8 mouse cellular contexts compared by ENCODE assay signal in genomic region chr10:85386605-85387218, GRCm38 (mm10). TPM values are rescaled to one million over a fixed set of nuclear protein-coding genes. Genes with fewer than 3 reads are reported as not detected.
DNase-seq lines count a peak whose midpoint lies in the region; ATAC-seq and TF ChIP-seq lines count a peak whose summit lies in the region.

Gene Btbd11 (plus strand): TSS chr10:85386814.

- H3K27ac ChIP-seq in intestine, postnatal 0 days (ENCODE audit: low read depth, low read length), result no peak within 1 kb of the TSS
- peak within 1 kb of the TSS; percentile 85 for H3K27ac ChIP-seq in midbrain, embryonic 10.5 days (replicated peaks)

- H3K9me3 ChIP-seq in intestine, postnatal 0 days (ENCODE audit: control insufficient read depth), result no peaks in the 10 kb centered on the region
- H3K9me3 ChIP-seq in midbrain, embryonic 10.5 days (replicated peaks), result no peaks in the 10 kb centered on the region

- 0% methylated on average over 44 of the region's 46 CpGs for WGBS in intestine, postnatal 0 days
- WGBS in midbrain, embryonic 10.5 days, result under 1% methylated on average over 46 of the region's 46 CpGs

- H3K27me3 ChIP-seq in intestine, postnatal 0 days (replicated peaks; ENCODE audit: control insufficient read depth, insufficient read depth, low read length), result peaks cover 23% of the 10 kb centered on the region
- H3K27me3 ChIP-seq in midbrain, embryonic 10.5 days (ENCODE audit: low read depth, poor library complexity, severe bottlenecking), result peaks cover 37% of the 10 kb centered on the region

- peaks cover 7% of the 10 kb centered on the region; the same call in 1 of the 2 replicates for H3K4me1 ChIP-seq in intestine, postnatal 0 days (replicated peaks; ENCODE audit: control insufficient read depth, insufficient read depth, low read length)
- H3K4me1 ChIP-seq in midbrain, embryonic 10.5 days, result peaks cover 41% of the 10 kb centered on the region

- DNase-seq in adrenal gland, adult 8-10 months, result peak; percentile 91
- DNase-seq in embryo, embryonic 11.5 days (ENCODE audit: low read depth, low spot score), result peak; percentile 87
- DNase-seq in left cerebral cortex, postnatal 36 days (ENCODE audit: low spot score in 2 of 2), result peak; percentile 81 to 84
- peak; percentile 92 for DNase-seq in midbrain, embryonic 10.5 days (ENCODE audit: low spot score)
- peak; percentile 77 for DNase-seq in right cerebral cortex, postnatal 4 days
- peak; percentile 91 for DNase-seq in yolk sac, embryonic 10.5 days (ENCODE audit: low spot score)

- peak; percentile 44 for TF ChIP-seq CTCF in intestine, postnatal 0 days (IDR thresholded peaks at IDR 0.05; ENCODE audit: low read depth)

- peak within 1 kb of the TSS; percentile 99 for H3K4me2 ChIP-seq in intestine, postnatal 0 days (replicated peaks; ENCODE audit: low read depth)

- intact Hi-C loops in left cerebral cortex, postnatal 36 days (cut with DNase I), result loop anchor here (5.0 to 10.0 kb wide), 2 partner anchors 164 to 238 kb away; no protein-coding TSS in a partner anchor

- no peaks in the 10 kb centered on the region for H3K36me3 ChIP-seq in intestine, postnatal 0 days (ENCODE audit: control insufficient read depth, insufficient read depth)
- H3K36me3 ChIP-seq in midbrain, embryonic 10.5 days, result no peaks in the 10 kb centered on the region

- H3K4me3 ChIP-seq in intestine, postnatal 0 days (ENCODE audit: low read depth, low read length), result peak within 1 kb of the TSS; percentile 59
- H3K4me3 ChIP-seq in midbrain, embryonic 10.5 days, result peak within 1 kb of the TSS; percentile 74

- peak; percentile 87 for ATAC-seq in granulocyte monocyte progenitor cell, adult 5-6 weeks (replicated peaks; ENCODE audit: poor library complexity, severe bottlenecking)
- ATAC-seq in intestine, postnatal 0 days, result peak; percentile 95

- H3K9ac ChIP-seq in intestine, postnatal 0 days (ENCODE audit: low read depth, low read length), result peak within 1 kb of the TSS; percentile 48; the same call in 1 of the 2 replicates

RNA-seq across cellular contexts. Expression of gene Btbd11, which starts in this region (rescaled TPM):
- total RNA-seq in adrenal gland, adult 8-10 months (2022), result 10 to 100 TPM in 2 of 4 experiments, 1 to 10 TPM in 2; 6.7 to 17.5 (median 12.3) TPM
- 1.3 and 3.8 TPM in 2 replicates for total RNA-seq in granulocyte monocyte progenitor cell, adult 5-6 weeks (2014; fragmentation: Nextera tagmentation)
- 1.2 and 3.5 TPM in 2 replicates for total RNA-seq in granulocyte monocyte progenitor cell, adult 5-6 weeks (2017)
- 0.34 and 0.39 TPM in 2 replicates for polyA plus RNA-seq in intestine, postnatal 0 days (2015; fragmentation: Nextera tagmentation; extraction: Ambion mirVana)
- 10 to 100 TPM; 27.5 to 31.5 TPM for total RNA-seq in left cerebral cortex, postnatal 36 days (2021)
- polyA plus RNA-seq in midbrain, embryonic 10.5 days (2016; fragmentation: Nextera tagmentation; extraction: Ambion mirVana), result 4.7 and 6.0 TPM in 2 replicates

Comparison
In these comparisons a context has a peak if more than half of its experiments do, and no peak if none do; other contexts are left out.
1. Peak in ATAC-seq, H3K4me3 ChIP-seq, H3K9ac ChIP-seq and H3K4me2 ChIP-seq in intestine, postnatal 0 days; RNA of the gene not detected or under 1 TPM.